Mouse (Mus musculus) lung, embryonic 15.5 days (tissue): ENCODE results near the gene Cirbp. TPM values are rescaled to one million over a fixed set of nuclear protein-coding genes. Genes with fewer than 3 reads are reported as not detected.

Source experiments
- ATAC-seq: fragments of 200-750 bp; cut with Nextera tagmentation; 2 replicates; pipeline ENCODE4 v1.8.0; 2017; ENCODE audit warnings: moderate number of reproducible peaks, borderline replicate concordance; ENCODE audit not compliant: low FRiP score, low TSS enrichment; ENCODE audit errors: extremely low read depth
- H3K27ac ChIP-seq: fragments of 300-500 bp; sonication (generic); 2 replicates; pipeline ENCODE4 v1.5.1; 2015; ENCODE audit warnings: moderate library complexity, mild to moderate bottlenecking, inconsistent platforms
- H3K27me3 ChIP-seq: fragments of 300-500 bp; sonication (generic); 2 replicates; pipeline ENCODE4 v1.6.1; 2015; ENCODE audit warnings: inconsistent platforms
- H3K36me3 ChIP-seq: fragments of 300-500 bp; sonication (generic); 2 replicates; pipeline ENCODE4 v1.6.1; 2015; ENCODE audit warnings: inconsistent platforms
- H3K4me1 ChIP-seq: fragments of 300-500 bp; sonication (generic); 2 replicates; pipeline ENCODE4 v1.6.1; 2015; ENCODE audit warnings: inconsistent platforms
- H3K4me2 ChIP-seq: fragments of 300-500 bp; sonication (generic); 2 replicates; pipeline ENCODE4 v1.6.1; 2015; ENCODE audit warnings: inconsistent platforms, mild to moderate bottlenecking, moderate library complexity
- H3K4me3 ChIP-seq: fragments of 300-500 bp; sonication (generic); 2 replicates; pipeline ENCODE4 v1.5.1; 2015; ENCODE audit warnings: mild to moderate bottlenecking, inconsistent platforms
- H3K9ac ChIP-seq: fragments of 300-500 bp; sonication (generic); 2 replicates; pipeline ENCODE4 v1.6.1; 2015; ENCODE audit warnings: inconsistent platforms
- H3K9me3 ChIP-seq: fragments of 300-500 bp; sonication (generic); 2 replicates; pipeline ENCODE4 v1.6.1; 2016; ENCODE audit warnings: inconsistent platforms
- WGBS: fragments of 180-500 bp; shearing (Covaris S2); methylation state at CpG from one replicate; pipeline ENCODE4 v1.1.7; 2015; 5-methylcytosine and 5-hydroxymethylcytosine counted together
- polyA plus RNA-seq: library from polyadenylated mRNA; unstranded; fragments of >200 nt; fragmentation: Nextera tagmentation; extraction: Ambion mirVana; gene quantifications from 2 replicates; pipeline ENCODE4 v1.2.1, GENCODE M21; 2015

The Cirbp gene
- polyA plus RNA-seq, 1 experiment from 2014 or later: 94.6 TPM

- no peak for ATAC-seq
- Histone ChIP-seq H3K4me3 (no peak overlapping the region), H3K4me2 (no peak overlapping the region), H3K9me3 (no peaks in the 10 kb centered on the region), H3K27me3 (no peaks in the 10 kb centered on the region), H3K36me3 (no peaks in the 10 kb centered on the region), H3K4me1 (peaks cover 3% of the 10 kb centered on the region; the same call in 1 of the 2 replicates), H3K9ac (no peak overlapping the region), H3K27ac (no peak overlapping the region)
- 28% methylated on average over 8 of the region's 9 CpGs for WGBS
Observed at GRCm38 (mm10) chr10:80220676-80221075, 54.9 kb downstream of the Cirbp start.

Other genes with a start within 250 kb of the Cirbp start
- 0.59 and 0.87 TPM in 2 replicates for gene Kiss1r, start 249.0 kb upstream of the Cirbp start, polyA plus RNA-seq
- gene R3hdm4, start 244.8 kb upstream of the Cirbp start, polyA plus RNA-seq: 143 and 152 TPM in 2 replicates
- gene Arid3a, start 238.9 kb upstream of the Cirbp start, polyA plus RNA-seq: 4.8 and 6.0 TPM in 2 replicates
- 95.1 and 96.2 TPM in 2 replicates for gene Wdr18, start 205.8 kb upstream of the Cirbp start, polyA plus RNA-seq
- 0.34 and 0.45 TPM in 2 replicates for gene Grin3b, start 195.3 kb upstream of the Cirbp start, polyA plus RNA-seq
- gene Tmem259, start 181.7 kb upstream of the Cirbp start, polyA plus RNA-seq: 20.2 and 20.5 TPM in 2 replicates
- gene Cnn2, start 177.4 kb upstream of the Cirbp start, polyA plus RNA-seq: 367 and 375 TPM in 2 replicates
- gene Abca7, start 169.5 kb upstream of the Cirbp start, polyA plus RNA-seq: 3.5 and 4.3 TPM in 2 replicates
- gene Arhgap45, start 149.3 kb upstream of the Cirbp start, polyA plus RNA-seq: 16.8 and 19.8 TPM in 2 replicates
- gene Polr2e, start 126.2 kb upstream of the Cirbp start, polyA plus RNA-seq: 223 and 225 TPM in 2 replicates
- 523 and 535 TPM in 2 replicates for gene Gpx4, start 118.8 kb upstream of the Cirbp start, polyA plus RNA-seq
- gene Sbno2, start 60.4 kb upstream of the Cirbp start, polyA plus RNA-seq: 15.5 and 16.6 TPM in 2 replicates
- gene Stk11, start 50.2 kb upstream of the Cirbp start, polyA plus RNA-seq: 18.6 and 22.1 TPM in 2 replicates
- gene Atp5d, start 27.4 kb upstream of the Cirbp start, polyA plus RNA-seq: 521 and 541 TPM in 2 replicates
- 3.9 and 5.0 TPM in 2 replicates for gene Cbarp, start 25.1 kb upstream of the Cirbp start, polyA plus RNA-seq
- 17.5 and 18.6 TPM in 2 replicates for gene Midn, start 17.7 kb upstream of the Cirbp start, polyA plus RNA-seq
- gene 1600002K03Rik, start 7.0 kb downstream of the Cirbp start, polyA plus RNA-seq: 11.6 and 14.7 TPM in 2 replicates
- gene Efna2, start 13.5 kb downstream of the Cirbp start, polyA plus RNA-seq: 16.0 and 17.3 TPM in 2 replicates
- 64.5 and 66.2 TPM in 2 replicates for gene Mum1, start 60.4 kb downstream of the Cirbp start, polyA plus RNA-seq
- gene Ndufs7, start 83.1 kb downstream of the Cirbp start, polyA plus RNA-seq: 321 and 329 TPM in 2 replicates
- gene Gamt, start 95.0 kb downstream of the Cirbp start, polyA plus RNA-seq: 29.3 and 30.2 TPM in 2 replicates
- 58.9 and 67.0 TPM in 2 replicates for gene Dazap1, start 95.5 kb downstream of the Cirbp start, polyA plus RNA-seq
- 907 and 974 TPM in 2 replicates for gene Rps15, start 126.5 kb downstream of the Cirbp start, polyA plus RNA-seq
- gene Apc2, start 130.0 kb downstream of the Cirbp start, polyA plus RNA-seq: 0.59 and 1.3 TPM in 2 replicates
- gene 2310011J03Rik, start 154.6 kb downstream of the Cirbp start, polyA plus RNA-seq: 47.7 and 51.9 TPM in 2 replicates
- 3.4 and 4.0 TPM in 2 replicates for gene Pcsk4, start 163.5 kb downstream of the Cirbp start, polyA plus RNA-seq
- 13.8 and 14.2 TPM in 2 replicates for gene Reep6, start 164.0 kb downstream of the Cirbp start, polyA plus RNA-seq
- 2.5 and 3.4 TPM in 2 replicates for gene Adamtsl5, start 182.4 kb downstream of the Cirbp start, polyA plus RNA-seq
- gene Plk5, start 190.5 kb downstream of the Cirbp start, polyA plus RNA-seq: 0.74 and 1.0 TPM in 2 replicates
- gene Mex3d, start 221.7 kb downstream of the Cirbp start, polyA plus RNA-seq: 7.9 and 9.6 TPM in 2 replicates
- gene Mbd3, start 233.6 kb downstream of the Cirbp start, polyA plus RNA-seq: 276 and 277 TPM in 2 replicates
- gene Uqcr11, start 240.8 kb downstream of the Cirbp start, polyA plus RNA-seq: 628 and 681 TPM in 2 replicates